Mouse (Mus musculus) testis, adult 2 months (tissue): ENCODE results near the gene Serpina6. TPM values are rescaled to one million over a fixed set of nuclear protein-coding genes. Genes with fewer than 3 reads are reported as not detected.
"Not testable (repeated sequence)": the region's sequence is repeated elsewhere in the genome, so short reads cannot be mapped to it uniquely, and the experiment has no call there.

Source experiments
- H3K27ac ChIP-seq: fragments of 200-500 bp; 2 replicates; pipeline ENCODE4 v1.5.1; 2012; ENCODE audit warnings: low read depth, low read length; ENCODE audit not compliant: control insufficient read depth, insufficient read depth
- H3K27me3 ChIP-seq: fragments of 200-500 bp; 2 replicates; pipeline ENCODE4 v1.6.1; 2012; ENCODE audit warnings: mild to moderate bottlenecking, low read length, moderate library complexity; ENCODE audit not compliant: control insufficient read depth, insufficient read depth
- H3K36me3 ChIP-seq: fragments of 200-500 bp; 2 replicates; pipeline ENCODE4 v1.6.1; 2012; ENCODE audit warnings: mild to moderate bottlenecking, low read length; ENCODE audit not compliant: control insufficient read depth, insufficient read depth
- H3K4me1 ChIP-seq: fragments of 200-500 bp; 2 replicates; pipeline ENCODE4 v1.6.1; 2012; ENCODE audit warnings: low read length; ENCODE audit not compliant: control insufficient read depth, insufficient read depth
- H3K4me3 ChIP-seq: fragments of 200-500 bp; 2 replicates; pipeline ENCODE4 v1.5.1; 2012; ENCODE audit warnings: low read depth, mild to moderate bottlenecking, low read length, moderate library complexity, mixed read lengths; ENCODE audit not compliant: control insufficient read depth
- CTCF ChIP-seq: fragments of 200-500 bp; IDR thresholded peaks from 2 replicates; pipeline ENCODE4 v1.5.1; 2012; ENCODE audit warnings: low read depth, mild to moderate bottlenecking, inconsistent platforms, low read length, moderate library complexity; ENCODE audit not compliant: control insufficient read depth, insufficient read depth, insufficient replicate concordance
- POLR2A ChIP-seq: fragments of 200-500 bp; IDR thresholded peaks from 2 replicates; pipeline ENCODE4 v1.6.1; 2012; ENCODE audit warnings: low read depth, mild to moderate bottlenecking, inconsistent platforms, low read length, moderate library complexity; ENCODE audit not compliant: control insufficient read depth
- polyA plus RNA-seq: library from polyadenylated mRNA; depleted of rRNA; stranded (reverse); fragments of >200 nt; gene quantifications from 2 replicates; pipeline ENCODE4 v1.2.3, GENCODE M21; 2012

Serpina6 gene
- polyA plus RNA-seq, 1 experiment, result 0.07 TPM

- Histone ChIP-seq H3K27ac (no peak overlapping the region), H3K27me3 (no peaks in the 10 kb centered on the region), H3K36me3 (no peaks in the 10 kb centered on the region), H3K4me1 (no peaks in the 10 kb centered on the region), H3K4me3 (no peak overlapping the region)
- TF ChIP-seq POLR2A, result no peak
- no peak for TF ChIP-seq CTCF
Observed at GRCm38 (mm10) chr12:103671483-103671882, 14.5 kb upstream of the Serpina6 start.

GRCm38 (mm10) chr12:103670964-103671363, 14.0 kb upstream of the Serpina6 start:
- no peaks in the 10 kb centered on the region for H3K4me1 ChIP-seq
- no peaks in the 10 kb centered on the region for H3K27me3 ChIP-seq
- no peak overlapping the region for H3K27ac ChIP-seq
- H3K36me3 ChIP-seq, result no peaks in the 10 kb centered on the region
- TF ChIP-seq CTCF, result no peak
- no peak for TF ChIP-seq POLR2A
- H3K4me3 ChIP-seq, result no peak overlapping the region

GRCm38 (mm10) chr12:103670344-103670743, 13.3 kb upstream of the Serpina6 start:
- Histone ChIP-seq H3K4me3 (no peak overlapping the region), H3K27me3 (no peaks in the 10 kb centered on the region), H3K4me1 (no peaks in the 10 kb centered on the region), H3K27ac (no peak overlapping the region), H3K36me3 (no peaks in the 10 kb centered on the region)
- TF ChIP-seq POLR2A (no peak), CTCF (no peak)

- Histone ChIP-seq H3K4me1 (no peaks in the 10 kb centered on the region), H3K27me3 (no peaks in the 10 kb centered on the region), H3K4me3 (no peak overlapping the region), H3K27ac (no peak overlapping the region), H3K36me3 (no peaks in the 10 kb centered on the region)
- TF ChIP-seq POLR2A (no peak), CTCF (no peak)
Observed at GRCm38 (mm10) chr12:103665286-103665685, 8.3 kb upstream of the Serpina6 start.

- not testable (repeated sequence) for H3K4me1 ChIP-seq, H3K27me3 ChIP-seq, H3K27ac ChIP-seq, H3K4me3 ChIP-seq, H3K36me3 ChIP-seq
Observed at GRCm38 (mm10) chr12:103662053-103662452, 5.0 kb upstream of the Serpina6 start.

GRCm38 (mm10) chr12:103660076-103660475, 3.1 kb upstream of the Serpina6 start:
- H3K4me3 ChIP-seq, result no peak overlapping the region
- TF ChIP-seq CTCF (no peak), POLR2A (no peak)

GRCm38 (mm10) chr12:103659171-103659570, 2.2 kb upstream of the Serpina6 start:
- Histone ChIP-seq H3K4me1 (no peaks in the 10 kb centered on the region), H3K36me3 (no peaks in the 10 kb centered on the region), H3K4me3 (no peak overlapping the region), H3K27me3 (no peaks in the 10 kb centered on the region), H3K27ac (no peak overlapping the region)
- TF ChIP-seq CTCF (no peak), POLR2A (no peak)

More at GRCm38 (mm10) chr12:103660076-103660475, 3.1 kb upstream of the Serpina6 start:
- no peaks in the 10 kb centered on the region for H3K27me3 ChIP-seq
- H3K27ac ChIP-seq, result no peak overlapping the region
- no peaks in the 10 kb centered on the region for H3K36me3 ChIP-seq
- no peaks in the 10 kb centered on the region for H3K4me1 ChIP-seq

- no peaks in the 10 kb centered on the region for H3K4me1 ChIP-seq
- no peaks in the 10 kb centered on the region for H3K27me3 ChIP-seq
Observed at GRCm38 (mm10) chr12:103657991-103658390, 979 bp upstream of the Serpina6 start.

More at GRCm38 (mm10) chr12:103657991-103658390, 979 bp upstream of the Serpina6 start:
- H3K4me3 ChIP-seq, result no peak overlapping the region
- H3K36me3 ChIP-seq, result no peaks in the 10 kb centered on the region
- H3K27ac ChIP-seq, result no peak overlapping the region
- TF ChIP-seq CTCF (no peak), POLR2A (no peak)
